Mouse (Mus musculus) thymus, adult 2 months (tissue): ENCODE measurements at regions not wholly inside any gene's neighbourhood (a gene's known extent, or its start where the extent isn't known, plus 50 kb on each side); places are given as distances from the start of the nearest gene placed in this dataset.

Source experiments
- CTCF ChIP-seq: fragments of 200-500 bp; IDR thresholded peaks from 2 replicates; pipeline ENCODE4 v1.5.1; 2012; ENCODE audit warnings: mild to moderate bottlenecking, control low read depth, low read length, moderate library complexity, borderline replicate concordance; ENCODE audit not compliant: control insufficient read depth, poor library complexity, insufficient read depth; ENCODE audit errors: extremely low read depth
- POLR2A ChIP-seq: fragments of 200-500 bp; IDR thresholded peaks from 2 replicates; pipeline ENCODE4 v1.6.1; 2012; ENCODE audit warnings: mild to moderate bottlenecking, low read length, control low read depth, moderate library complexity; ENCODE audit not compliant: control insufficient read depth, poor library complexity, insufficient read depth; ENCODE audit errors: extremely low read depth

DNA sequence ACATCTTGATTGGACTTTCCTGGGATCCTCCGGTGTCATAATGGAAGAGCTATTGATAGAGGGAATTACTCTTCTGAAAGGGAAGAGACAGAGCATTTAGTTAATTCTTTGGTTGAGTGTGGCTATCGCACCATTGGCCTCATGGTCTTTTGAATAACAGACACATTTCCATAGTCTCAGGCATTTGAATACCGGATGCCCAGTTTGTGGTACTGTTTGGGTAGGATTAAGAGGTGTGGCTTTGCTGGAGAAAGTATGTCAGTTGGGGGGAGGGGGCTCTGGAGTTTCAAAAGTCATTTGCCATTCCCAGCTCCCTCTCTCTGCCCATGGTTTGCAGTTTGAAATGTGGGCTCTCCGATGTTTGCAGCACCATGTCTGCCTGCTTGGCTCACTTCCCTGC is 139.4 kb upstream of the Smim15 start:
- TF ChIP-seq POLR2A (no peak), CTCF (no peak)
